Mouse (Mus musculus) neural tube, embryonic 13.5 days (tissue): ENCODE data around the gene Actn2. TPM values are rescaled to one million over a fixed set of nuclear protein-coding genes. Genes with fewer than 3 reads are reported as not detected.

Experiments
- ATAC-seq: fragments of 200-750 bp; cut with Nextera tagmentation; 2 replicates; pipeline ENCODE4 v1.8.0; 2017; ENCODE audit warnings: low read depth, mild to moderate bottlenecking, moderate TSS enrichment, moderate library complexity
- H3K27ac ChIP-seq: fragments of 300-500 bp; sonication (generic); replicated peaks from 2 replicates; pipeline ENCODE4 v1.5.1; 2015; ENCODE audit warnings: moderate library complexity, mild to moderate bottlenecking, inconsistent platforms
- H3K27me3 ChIP-seq: fragments of 300-500 bp; sonication (generic); 2 replicates; pipeline ENCODE4 v1.6.1; 2015; ENCODE audit warnings: mild to moderate bottlenecking, inconsistent platforms
- H3K36me3 ChIP-seq: fragments of 300-500 bp; sonication (generic); 2 replicates; pipeline ENCODE4 v1.6.1; 2015; ENCODE audit warnings: mild to moderate bottlenecking, inconsistent platforms
- H3K4me1 ChIP-seq: fragments of 300-500 bp; sonication (generic); replicated peaks from 2 replicates; pipeline ENCODE4 v1.6.1; 2015; ENCODE audit warnings: inconsistent platforms
- H3K4me2 ChIP-seq: fragments of 300-500 bp; sonication (generic); 2 replicates; pipeline ENCODE4 v1.6.1; 2015; ENCODE audit warnings: inconsistent platforms, mild to moderate bottlenecking, moderate library complexity
- H3K4me3 ChIP-seq: fragments of 300-500 bp; sonication (generic); 2 replicates; pipeline ENCODE4 v1.5.1; 2015; ENCODE audit warnings: mild to moderate bottlenecking, inconsistent platforms
- H3K9ac ChIP-seq: fragments of 300-500 bp; sonication (generic); 2 replicates; pipeline ENCODE4 v1.6.1; 2015; ENCODE audit warnings: moderate library complexity, mild to moderate bottlenecking, inconsistent platforms
- H3K9me3 ChIP-seq: fragments of 300-500 bp; sonication (generic); 2 replicates; pipeline ENCODE4 v1.6.1; 2016; ENCODE audit warnings: inconsistent platforms
- WGBS: fragments of 180-500 bp; shearing (Covaris S2); methylation state at CpG from one replicate; pipeline ENCODE4 v1.1.7; 2015; 5-methylcytosine and 5-hydroxymethylcytosine counted together
- polyA plus RNA-seq: library from polyadenylated mRNA; unstranded; fragments of >200 nt; fragmentation: Nextera tagmentation; extraction: Ambion mirVana; gene quantifications from 2 replicates; pipeline ENCODE4 v1.2.1, GENCODE M21; 2015

Actn2 gene
- polyA plus RNA-seq, 1 experiment from 2014 or later, result 9.7 TPM

GRCm38 (mm10) chr13:12249195-12249898 is 91.2 kb downstream of the Actn2 start:
- H3K27me3 ChIP-seq, result no peaks in the 10 kb centered on the region
- 90% methylated on average over 8 of the region's 8 CpGs for WGBS
- peaks cover 43% of the 10 kb centered on the region for H3K36me3 ChIP-seq
- H3K27ac ChIP-seq, result no peak overlapping the region
- no peak overlapping the region for H3K4me3 ChIP-seq
- ATAC-seq, result no peak
- no peaks in the 10 kb centered on the region for H3K4me1 ChIP-seq
- H3K4me2 ChIP-seq, result no peak overlapping the region
- no peaks in the 10 kb centered on the region for H3K9me3 ChIP-seq
- H3K9ac ChIP-seq, result no peak overlapping the region

- H3K4me1 ChIP-seq, result no peaks in the 10 kb centered on the region
- H3K27me3 ChIP-seq, result no peaks in the 10 kb centered on the region
- H3K9ac ChIP-seq, result no peak overlapping the region
- 93% methylated on average over 2 of the region's 2 CpGs for WGBS
- H3K4me3 ChIP-seq, result no peak overlapping the region
- H3K9me3 ChIP-seq, result no peaks in the 10 kb centered on the region
- no peak overlapping the region for H3K27ac ChIP-seq
- H3K4me2 ChIP-seq, result no peak overlapping the region
- H3K36me3 ChIP-seq, result peaks cover 74% of the 10 kb centered on the region
- ATAC-seq, result no peak
Observed at GRCm38 (mm10) chr13:12245938-12246337, 94.6 kb downstream of the Actn2 start.

- Histone ChIP-seq H3K9me3 (no peaks in the 10 kb centered on the region), H3K9ac (no peak overlapping the region), H3K36me3 (peaks cover 65% of the 10 kb centered on the region), H3K4me3 (no peak overlapping the region), H3K4me1 (no peaks in the 10 kb centered on the region), H3K27me3 (no peaks in the 10 kb centered on the region), H3K27ac (no peak overlapping the region), H3K4me2 (no peak overlapping the region)
- ATAC-seq, result no peak
- WGBS, result 83% methylated on average over 4 of the region's 4 CpGs
Observed at GRCm38 (mm10) chr13:12243991-12244390, 96.6 kb downstream of the Actn2 start.

- Histone ChIP-seq H3K27ac (no peak overlapping the region), H3K9me3 (no peaks in the 10 kb centered on the region), H3K36me3 (peaks cover 81% of the 10 kb centered on the region), H3K4me2 (no peak overlapping the region), H3K4me3 (no peak overlapping the region), H3K4me1 (no peaks in the 10 kb centered on the region), H3K27me3 (no peaks in the 10 kb centered on the region), H3K9ac (no peak overlapping the region)
- WGBS, result 88% methylated on average over 4 of the region's 4 CpGs
- no peak for ATAC-seq
Observed at GRCm38 (mm10) chr13:12232141-12232540, 108.4 kb downstream of the Actn2 start.

GRCm38 (mm10) chr13:12228248-12228647 is 112.3 kb downstream of the Actn2 start:
- Histone ChIP-seq H3K9ac (no peak overlapping the region), H3K27me3 (no peaks in the 10 kb centered on the region), H3K4me1 (no peaks in the 10 kb centered on the region), H3K27ac (no peak overlapping the region), H3K4me2 (no peak overlapping the region), H3K4me3 (no peak overlapping the region), H3K9me3 (no peaks in the 10 kb centered on the region), H3K36me3 (peaks cover 87% of the 10 kb centered on the region)
- 95% methylated on average over 4 of the region's 4 CpGs for WGBS
- no peak for ATAC-seq

GRCm38 (mm10) chr13:12227606-12228005 is 113.0 kb downstream of the Actn2 start:
- Histone ChIP-seq H3K4me2 (no peak overlapping the region), H3K36me3 (peaks cover 84% of the 10 kb centered on the region), H3K4me1 (no peaks in the 10 kb centered on the region), H3K27me3 (no peaks in the 10 kb centered on the region), H3K9me3 (no peaks in the 10 kb centered on the region), H3K4me3 (no peak overlapping the region), H3K9ac (no peak overlapping the region), H3K27ac (no peak overlapping the region)
- no peak for ATAC-seq
- 91% methylated on average over 5 of the region's 5 CpGs for WGBS

Other genes starting within 250 kb of the Actn2 start
- 1.6 and 1.9 TPM in 2 replicates for gene Ryr2, start 233.8 kb downstream of the Actn2 start, polyA plus RNA-seq
- 5.4 and 5.6 TPM in 2 replicates for gene Mtr, start 82.6 kb downstream of the Actn2 start, polyA plus RNA-seq
- 11.3 and 14.8 TPM in 2 replicates for gene Heatr1, start 54.3 kb upstream of the Actn2 start, polyA plus RNA-seq
- 21.9 and 23.5 TPM in 2 replicates for gene Lgals8, start 124.2 kb upstream of the Actn2 start, polyA plus RNA-seq
- gene Edaradd, start 179.7 kb upstream of the Actn2 start, polyA plus RNA-seq, result 1.0 and 1.4 TPM in 2 replicates
- 15.0 and 15.9 TPM in 2 replicates for gene Ero1lb, start 225.1 kb upstream of the Actn2 start, polyA plus RNA-seq